Mouse (Mus musculus): ENCODE results near the gene Prkg1.

- TF ChIP-seq POLR2A (IDR thresholded peaks at IDR 0.05; ENCODE audit: insufficient read depth, low read depth, low read length) (no peak), CTCF (IDR thresholded peaks at IDR 0.05) (peak; percentile 77)
Observed at GRCm38 (mm10) chr19:30843052-30843564, 921.7 kb downstream of the Prkg1 start.
